Mouse (Mus musculus): ENCODE data around the gene Med11. TPM values are rescaled to one million over a fixed set of nuclear protein-coding genes. Genes with fewer than 3 reads are reported as not detected.

Med11 gene
- polyA plus RNA-seq, 1 experiment from 2014 or later, result 27.4 TPM

GRCm38 (mm10) chr11:70450926-70451325 is 793 bp upstream of the Med11 start:
- no peak overlapping the region for H3K27ac ChIP-seq (replicated peaks)
- no peaks in the 10 kb centered on the region for H3K9me3 ChIP-seq (ENCODE audit: control insufficient read depth, low read length)
- no peaks in the 10 kb centered on the region for H3K4me1 ChIP-seq (replicated peaks; ENCODE audit: control insufficient read depth, insufficient read depth)
- no peak overlapping the region for H3K9ac ChIP-seq (ENCODE audit: low read length)
- 82% methylated on average over 2 of the region's 2 CpGs for WGBS
- ATAC-seq (ENCODE audit: low FRiP score, low TSS enrichment), result no peak
- peak overlapping the region; percentile 50; the same call in 1 of the 2 replicates for H3K4me2 ChIP-seq (replicated peaks; ENCODE audit: low read depth)
- TF ChIP-seq CTCF (IDR thresholded peaks at IDR 0.05; ENCODE audit: low read depth) (no peak), EP300 (optimal IDR thresholded peaks at IDR 0.05) (no peak)
- peaks cover 8% of the 10 kb centered on the region for H3K36me3 ChIP-seq (ENCODE audit: control insufficient read depth, insufficient read depth, low read length)
- no peak overlapping the region for H3K4me3 ChIP-seq (ENCODE audit: low read depth, low read length)
- H3K27me3 ChIP-seq (ENCODE audit: control insufficient read depth, insufficient read depth, low read length), result no peaks in the 10 kb centered on the region
- no peak for DNase-seq (ENCODE audit: low spot score)

- TF ChIP-seq CTCF (IDR thresholded peaks at IDR 0.05; ENCODE audit: low read depth) (no peak), EP300 (optimal IDR thresholded peaks at IDR 0.05) (no peak)
- Histone ChIP-seq H3K27ac (replicated peaks) (no peak overlapping the region), H3K27me3 (ENCODE audit: control insufficient read depth, insufficient read depth, low read length) (no peaks in the 10 kb centered on the region), H3K4me2 (replicated peaks; ENCODE audit: low read depth) (peak overlapping the region; percentile 50; the same call in 1 of the 2 replicates), H3K4me3 (ENCODE audit: low read depth, low read length) (no peak overlapping the region), H3K9me3 (ENCODE audit: control insufficient read depth, low read length) (no peaks in the 10 kb centered on the region), H3K4me1 (replicated peaks; ENCODE audit: control insufficient read depth, insufficient read depth) (no peaks in the 10 kb centered on the region), H3K36me3 (ENCODE audit: control insufficient read depth, insufficient read depth, low read length) (peaks cover 8% of the 10 kb centered on the region), H3K9ac (ENCODE audit: low read length) (no peak overlapping the region)
- WGBS, result 80% methylated on average over 9 of the region's 9 CpGs
- ATAC-seq (ENCODE audit: low FRiP score, low TSS enrichment) (no peak; the same call in 1 of the 2 replicates), DNase-seq (ENCODE audit: low spot score) (no peak)
These were observed 1.7 kb downstream of the Med11 start for GRCm38 (mm10) chr11:70453261-70454044.

- Histone ChIP-seq H3K36me3 (ENCODE audit: control insufficient read depth, insufficient read depth, low read length) (peaks cover 3% of the 10 kb centered on the region), H3K9me3 (ENCODE audit: control insufficient read depth, low read length) (no peaks in the 10 kb centered on the region), H3K4me1 (replicated peaks; ENCODE audit: control insufficient read depth, insufficient read depth) (no peaks in the 10 kb centered on the region; the same call in 1 of the 2 replicates), H3K27ac (replicated peaks) (peak within 1 kb of the TSS; percentile 61), H3K9ac (ENCODE audit: low read length) (peak within 1 kb of the TSS; percentile 75), H3K4me2 (replicated peaks; ENCODE audit: low read depth) (peak within 1 kb of the TSS; percentile 92), H3K4me3 (ENCODE audit: low read depth, low read length) (peak within 1 kb of the TSS; percentile 61), H3K27me3 (ENCODE audit: control insufficient read depth, insufficient read depth, low read length) (no peaks in the 10 kb centered on the region)
- WGBS, result 13% methylated on average over 30 of the region's 32 CpGs
- DNase-seq (ENCODE audit: low spot score), result peak; percentile 39
- TF ChIP-seq EP300 (optimal IDR thresholded peaks at IDR 0.05) (no peak), CTCF (IDR thresholded peaks at IDR 0.05; ENCODE audit: low read depth) (no peak)
- peak; percentile 36 for ATAC-seq (ENCODE audit: low FRiP score, low TSS enrichment)
These were observed 7.2 kb downstream of the Med11 start, which contains the start of gene Zmynd15 for GRCm38 (mm10) chr11:70458688-70459600. TSS of gene Zmynd15 (plus strand) at chr11:70459433.

- H3K27me3 ChIP-seq (ENCODE audit: control insufficient read depth, insufficient read depth, low read length), result no peaks in the 10 kb centered on the region
These were observed 7.9 kb downstream of the Med11 start, which contains the start of gene Cxcl16 for GRCm38 (mm10) chr11:70459601-70460101. TSS of gene Cxcl16 (minus strand) at chr11:70459984.

GRCm38 (mm10) chr11:70463970-70464369 is 12.3 kb downstream of the Med11 start:
- Histone ChIP-seq H3K9ac (ENCODE audit: low read length) (no peak overlapping the region), H3K27ac (replicated peaks) (no peak overlapping the region), H3K4me3 (ENCODE audit: low read depth, low read length) (no peak overlapping the region), H3K9me3 (ENCODE audit: control insufficient read depth, low read length) (no peaks in the 10 kb centered on the region), H3K4me1 (replicated peaks; ENCODE audit: control insufficient read depth, insufficient read depth) (0 out of 2 replicates have a peak, but pooled peaks cover 5% of the 10 kb centered on the region), H3K27me3 (ENCODE audit: control insufficient read depth, insufficient read depth, low read length) (no peaks in the 10 kb centered on the region), H3K36me3 (ENCODE audit: control insufficient read depth, insufficient read depth, low read length) (no peaks in the 10 kb centered on the region), H3K4me2 (replicated peaks; ENCODE audit: low read depth) (no peak overlapping the region)
- ATAC-seq (ENCODE audit: low FRiP score, low TSS enrichment) (no peak), DNase-seq (ENCODE audit: low spot score) (no peak)
- WGBS, result 76% methylated on average over 5 of the region's 5 CpGs
- TF ChIP-seq CTCF (IDR thresholded peaks at IDR 0.05; ENCODE audit: low read depth) (no peak), EP300 (optimal IDR thresholded peaks at IDR 0.05) (no peak)

More at GRCm38 (mm10) chr11:70459601-70460101, 7.9 kb downstream of the Med11 start, which contains the start of gene Cxcl16:
- Histone ChIP-seq H3K36me3 (ENCODE audit: control insufficient read depth, insufficient read depth, low read length) (peaks cover 3% of the 10 kb centered on the region; the same call in 1 of the 2 replicates), H3K27ac (replicated peaks) (peak within 1 kb of the TSS; percentile 61), H3K4me1 (replicated peaks; ENCODE audit: control insufficient read depth, insufficient read depth) (no peaks in the 10 kb centered on the region; the same call in 1 of the 2 replicates), H3K4me2 (replicated peaks; ENCODE audit: low read depth) (peak within 1 kb of the TSS; percentile 92), H3K9ac (ENCODE audit: low read length) (peak within 1 kb of the TSS; percentile 75), H3K4me3 (ENCODE audit: low read depth, low read length) (peak within 1 kb of the TSS; percentile 61), H3K9me3 (ENCODE audit: control insufficient read depth, low read length) (no peaks in the 10 kb centered on the region)
- DNase-seq (ENCODE audit: low spot score) (peak; percentile 88), ATAC-seq (ENCODE audit: low FRiP score, low TSS enrichment) (peak; percentile 85)
- TF ChIP-seq CTCF (IDR thresholded peaks at IDR 0.05; ENCODE audit: low read depth) (no peak), EP300 (optimal IDR thresholded peaks at IDR 0.05) (no peak)
- WGBS, result 7% methylated on average over 30 of the region's 30 CpGs

Measured in stomach, postnatal 0 days (tissue).